Mouse (Mus musculus) bone marrow, adult 2 months (tissue): ENCODE measurements around the gene Igsf6.

Source experiments
- CTCF ChIP-seq: fragments of 200-500 bp; IDR thresholded peaks from 2 replicates; pipeline ENCODE4 v1.5.1; 2011; ENCODE audit warnings: low read length, control low read depth; ENCODE audit not compliant: control insufficient read depth, insufficient read depth
- POLR2A ChIP-seq: fragments of 200-500 bp; IDR thresholded peaks from 2 replicates; pipeline ENCODE4 v1.6.1; 2011; ENCODE audit warnings: low read depth, mild to moderate bottlenecking, control low read depth, low read length, borderline replicate concordance; ENCODE audit not compliant: control insufficient read depth

- TF ChIP-seq POLR2A (no peak), CTCF (no peak)
These were observed 8.7 kb upstream of the Igsf6 start for GRCm38 (mm10) chr7:121082949-121083513.
